Comparison of ENCODE assay signal across 7 mouse cellular contexts in genomic region chr1:161036411-161036841, GRCm38 (mm10). TPM values are rescaled to one million over a fixed set of nuclear protein-coding genes. Genes with fewer than 3 reads are reported as not detected.
DNase-seq lines count a peak whose midpoint lies in the region; ATAC-seq and TF ChIP-seq lines count a peak whose summit lies in the region.

No protein-coding gene starts in this region.

- peak overlapping the region; percentile 87 for H3K4me2 ChIP-seq in lung, embryonic 16.5 days (ENCODE audit: low read depth, low read length)
- peak overlapping the region; percentile 95 for H3K4me2 ChIP-seq in forebrain, embryonic 16.5 days (ENCODE audit: low read length)
- peak overlapping the region; percentile 75 for H3K4me2 ChIP-seq in liver, embryonic 11.5 days

- peaks cover 15% of the 10 kb centered on the region for H3K4me1 ChIP-seq in lung, embryonic 16.5 days (replicated peaks; ENCODE audit: control insufficient read depth, insufficient read depth, low read length)
- H3K4me1 ChIP-seq in forebrain, embryonic 16.5 days (replicated peaks; ENCODE audit: control insufficient read depth, insufficient read depth, low read length), result peaks cover 24% of the 10 kb centered on the region
- peaks cover 5% of the 10 kb centered on the region for H3K4me1 ChIP-seq in liver, embryonic 11.5 days (replicated peaks; ENCODE audit: control insufficient read depth, insufficient read depth, low read length)

- DNase-seq in lung, postnatal 36 days, result no peak
- peak; percentile 59 for DNase-seq in brain, embryonic 14.5 days (ENCODE audit: low read depth)
- DNase-seq in liver, embryonic 11.5 days (ENCODE audit: low spot score), result peak; percentile 50
- DNase-seq in yolk sac, embryonic 10.5 days (ENCODE audit: low spot score), result peak; percentile 38
- DNase-seq in right cerebral cortex, adult 2 months (ENCODE audit: low spot score in 2 of 2), result no peak

- H3K9me3 ChIP-seq in lung, embryonic 16.5 days (ENCODE audit: control insufficient read depth, low read length), result no peaks in the 10 kb centered on the region
- H3K9me3 ChIP-seq in forebrain, embryonic 16.5 days (ENCODE audit: control insufficient read depth, low read length), result no peaks in the 10 kb centered on the region
- H3K9me3 ChIP-seq in liver, embryonic 11.5 days (ENCODE audit: control insufficient read depth, low read length), result no peaks in the 10 kb centered on the region

- H3K4me3 ChIP-seq in lung, embryonic 16.5 days (ENCODE audit: low read length), result peak overlapping the region; percentile 90
- peak overlapping the region; percentile 86 for H3K4me3 ChIP-seq in forebrain, embryonic 16.5 days (replicated peaks; ENCODE audit: low read length)
- H3K4me3 ChIP-seq in liver, embryonic 11.5 days (ENCODE audit: low read depth, low read length), result peak overlapping the region; percentile 91

- no peak for TF ChIP-seq POLR2A in brain, embryonic 14.5 days (IDR thresholded peaks at IDR 0.05; ENCODE audit: borderline replicate concordance, extremely low read depth, insufficient read depth, insufficient read length, poor library complexity, severe bottlenecking)

- under 1% methylated on average over 5 of the region's 5 CpGs for WGBS in lung, embryonic 16.5 days
- WGBS in forebrain, embryonic 16.5 days, result 0% methylated on average over 5 of the region's 5 CpGs
- WGBS in liver, embryonic 11.5 days, result 0% methylated on average over 5 of the region's 5 CpGs

- H3K9ac ChIP-seq in lung, embryonic 16.5 days (ENCODE audit: low read length), result peak overlapping the region; percentile 96
- H3K9ac ChIP-seq in forebrain, embryonic 16.5 days (replicated peaks; ENCODE audit: low read depth, low read length), result peak overlapping the region; percentile 91
- H3K9ac ChIP-seq in liver, embryonic 11.5 days (ENCODE audit: low read depth, low read length), result peak overlapping the region; percentile 100

- H3K27ac ChIP-seq in lung, embryonic 16.5 days (ENCODE audit: low read length), result peak overlapping the region; percentile 89
- peak overlapping the region; percentile 94 for H3K27ac ChIP-seq in forebrain, embryonic 16.5 days (ENCODE audit: low read length)
- peak overlapping the region; percentile 99 for H3K27ac ChIP-seq in liver, embryonic 11.5 days (ENCODE audit: low read depth, low read length)

- H3K36me3 ChIP-seq in lung, embryonic 16.5 days (ENCODE audit: control insufficient read depth, insufficient read depth, low read length), result peaks cover 31% of the 10 kb centered on the region
- H3K36me3 ChIP-seq in forebrain, embryonic 16.5 days (ENCODE audit: control insufficient read depth, insufficient read depth), result peaks cover 22% of the 10 kb centered on the region
- peaks cover 33% of the 10 kb centered on the region for H3K36me3 ChIP-seq in liver, embryonic 11.5 days (ENCODE audit: control insufficient read depth, insufficient read depth, low read length)

- ATAC-seq in lung, embryonic 16.5 days (ENCODE audit: low read depth), result no peak
- no peak for ATAC-seq in forebrain, embryonic 16.5 days
- ATAC-seq in liver, embryonic 11.5 days (replicated peaks; ENCODE audit: low FRiP score), result no peak

- TF ChIP-seq CTCF in brain, embryonic 14.5 days (IDR thresholded peaks at IDR 0.05; ENCODE audit: borderline replicate concordance, extremely low read depth, insufficient read depth, insufficient read length), result no peak

- no peaks in the 10 kb centered on the region for H3K27me3 ChIP-seq in lung, embryonic 16.5 days (ENCODE audit: control insufficient read depth, insufficient read depth, low read depth, low read length)
- H3K27me3 ChIP-seq in forebrain, embryonic 16.5 days (replicated peaks; ENCODE audit: control insufficient read depth, insufficient read depth, low read length), result no peaks in the 10 kb centered on the region
- no peaks in the 10 kb centered on the region for H3K27me3 ChIP-seq in liver, embryonic 11.5 days (replicated peaks; ENCODE audit: control insufficient read depth, insufficient read depth, low read length)

RNA-seq across cellular contexts. Expression of gene Zbtb37, which starts 1.8 kb away (rescaled TPM):
- polyA plus RNA-seq in lung, embryonic 16.5 days (2015; fragmentation: Nextera tagmentation; extraction: Ambion mirVana), result 7.5 and 12.2 TPM in 2 replicates
- 7.8 and 9.9 TPM in 2 replicates for polyA plus RNA-seq in brain, embryonic 14.5 days (2012; rRNA removed)
- polyA plus RNA-seq in forebrain, embryonic 16.5 days (2015; fragmentation: Nextera tagmentation; extraction: Ambion mirVana), result 14.3 and 16.9 TPM in 2 replicates
- 3.4 and 4.8 TPM in 2 replicates for polyA plus RNA-seq in liver, embryonic 11.5 days (2014; fragmentation: Nextera tagmentation; extraction: Ambion mirVana)

RNA-seq across cellular contexts. Expression of gene Dars2, which starts 34.0 kb away (rescaled TPM):
- polyA plus RNA-seq in lung, embryonic 16.5 days (2015; fragmentation: Nextera tagmentation; extraction: Ambion mirVana), result 30.8 and 31.8 TPM in 2 replicates
- polyA plus RNA-seq in brain, embryonic 14.5 days (2012; rRNA removed), result 19.3 and 22.5 TPM in 2 replicates
- polyA plus RNA-seq in forebrain, embryonic 16.5 days (2015; fragmentation: Nextera tagmentation; extraction: Ambion mirVana), result 34.8 and 37.6 TPM in 2 replicates
- 68.3 and 84.3 TPM in 2 replicates for polyA plus RNA-seq in liver, embryonic 11.5 days (2014; fragmentation: Nextera tagmentation; extraction: Ambion mirVana)

RNA-seq across cellular contexts. Expression of gene Cenpl, which starts 34.1 kb away (rescaled TPM):
- polyA plus RNA-seq in lung, embryonic 16.5 days (2015; fragmentation: Nextera tagmentation; extraction: Ambion mirVana), result 37.8 and 38.3 TPM in 2 replicates
- polyA plus RNA-seq in brain, embryonic 14.5 days (2012; rRNA removed), result 7.6 and 10.1 TPM in 2 replicates
- 17.1 and 17.7 TPM in 2 replicates for polyA plus RNA-seq in forebrain, embryonic 16.5 days (2015; fragmentation: Nextera tagmentation; extraction: Ambion mirVana)
- polyA plus RNA-seq in liver, embryonic 11.5 days (2014; fragmentation: Nextera tagmentation; extraction: Ambion mirVana), result 34.7 and 39.0 TPM in 2 replicates

RNA-seq across cellular contexts. Expression of gene Serpinc1, which starts 58.0 kb away (rescaled TPM):
- polyA plus RNA-seq in lung, embryonic 16.5 days (2015; fragmentation: Nextera tagmentation; extraction: Ambion mirVana), result 2.8 and 13.9 TPM in 2 replicates
- 0.66 and 0.88 TPM in 2 replicates for polyA plus RNA-seq in brain, embryonic 14.5 days (2012; rRNA removed)
- polyA plus RNA-seq in forebrain, embryonic 16.5 days (2015; fragmentation: Nextera tagmentation; extraction: Ambion mirVana), result 3.0 and 3.5 TPM in 2 replicates
- 209 and 215 TPM in 2 replicates for polyA plus RNA-seq in liver, embryonic 11.5 days (2014; fragmentation: Nextera tagmentation; extraction: Ambion mirVana)

Comparison
In these comparisons a context has a peak if more than half of its experiments do, and no peak if none do; other contexts are left out.
1. DNase-seq: peak in brain, embryonic 14.5 days (single experiment), liver, embryonic 11.5 days (single experiment) and yolk sac, embryonic 10.5 days (single experiment); none in lung, postnatal 36 days (single experiment) and right cerebral cortex, adult 2 months (0 of 2).
2. Peak in every context shown above with its lines, with median percentiles within 50 percentile points of each other: H3K27ac ChIP-seq, H3K4me2 ChIP-seq, H3K4me3 ChIP-seq and H3K9ac ChIP-seq.